Mouse (Mus musculus) neural tube, embryonic 13.5 days (tissue): ENCODE measurements around the gene Cop1. TPM values are rescaled to one million over a fixed set of nuclear protein-coding genes. Genes with fewer than 3 reads are reported as not detected.

Experiments
- ATAC-seq: fragments of 200-750 bp; cut with Nextera tagmentation; 2 replicates; pipeline ENCODE4 v1.8.0; 2017; ENCODE audit warnings: low read depth, mild to moderate bottlenecking, moderate TSS enrichment, moderate library complexity
- H3K27ac ChIP-seq: fragments of 300-500 bp; sonication (generic); replicated peaks from 2 replicates; pipeline ENCODE4 v1.5.1; 2015; ENCODE audit warnings: moderate library complexity, mild to moderate bottlenecking, inconsistent platforms
- H3K27me3 ChIP-seq: fragments of 300-500 bp; sonication (generic); 2 replicates; pipeline ENCODE4 v1.6.1; 2015; ENCODE audit warnings: mild to moderate bottlenecking, inconsistent platforms
- H3K36me3 ChIP-seq: fragments of 300-500 bp; sonication (generic); 2 replicates; pipeline ENCODE4 v1.6.1; 2015; ENCODE audit warnings: mild to moderate bottlenecking, inconsistent platforms
- H3K4me1 ChIP-seq: fragments of 300-500 bp; sonication (generic); replicated peaks from 2 replicates; pipeline ENCODE4 v1.6.1; 2015; ENCODE audit warnings: inconsistent platforms
- H3K4me2 ChIP-seq: fragments of 300-500 bp; sonication (generic); 2 replicates; pipeline ENCODE4 v1.6.1; 2015; ENCODE audit warnings: inconsistent platforms, mild to moderate bottlenecking, moderate library complexity
- H3K4me3 ChIP-seq: fragments of 300-500 bp; sonication (generic); 2 replicates; pipeline ENCODE4 v1.5.1; 2015; ENCODE audit warnings: mild to moderate bottlenecking, inconsistent platforms
- H3K9ac ChIP-seq: fragments of 300-500 bp; sonication (generic); 2 replicates; pipeline ENCODE4 v1.6.1; 2015; ENCODE audit warnings: moderate library complexity, mild to moderate bottlenecking, inconsistent platforms
- H3K9me3 ChIP-seq: fragments of 300-500 bp; sonication (generic); 2 replicates; pipeline ENCODE4 v1.6.1; 2016; ENCODE audit warnings: inconsistent platforms
- WGBS: fragments of 180-500 bp; shearing (Covaris S2); methylation state at CpG from one replicate; pipeline ENCODE4 v1.1.7; 2015; 5-methylcytosine and 5-hydroxymethylcytosine counted together
- polyA plus RNA-seq: library from polyadenylated mRNA; unstranded; fragments of >200 nt; fragmentation: Nextera tagmentation; extraction: Ambion mirVana; gene quantifications from 2 replicates; pipeline ENCODE4 v1.2.1, GENCODE M21; 2015

The Cop1 gene
- polyA plus RNA-seq, 1 experiment from 2014 or later, result 102 TPM

DNA sequence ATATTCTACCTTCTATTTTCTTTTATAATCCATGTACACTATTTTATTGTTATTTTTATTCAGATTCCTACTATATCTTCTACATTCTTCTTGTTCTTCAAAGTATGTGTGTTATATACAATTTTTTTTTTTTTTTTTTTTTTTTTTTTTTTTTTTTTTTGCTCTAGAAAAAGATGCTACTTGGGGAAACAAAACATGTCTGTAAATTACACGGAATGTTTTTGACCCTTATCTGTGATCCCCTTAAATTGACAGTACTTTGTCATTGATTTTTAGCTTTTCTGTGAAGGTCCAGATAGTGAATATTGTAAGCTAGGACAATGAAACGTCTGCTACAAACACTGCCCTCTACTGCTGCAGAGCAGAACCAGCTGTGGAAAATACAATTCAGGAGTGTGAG is 81.5 kb downstream of the Cop1 start:
- Histone ChIP-seq H3K9me3 (no peaks in the 10 kb centered on the region), H3K27ac (no peak overlapping the region), H3K9ac (no peak overlapping the region), H3K4me1 (no peaks in the 10 kb centered on the region), H3K36me3 (peaks cover 10% of the 10 kb centered on the region), H3K4me3 (no peak overlapping the region), H3K4me2 (no peak overlapping the region), H3K27me3 (no peaks in the 10 kb centered on the region)
- 70% methylated on average over 2 of the region's 2 CpGs for WGBS
- ATAC-seq, result no peak

DNA sequence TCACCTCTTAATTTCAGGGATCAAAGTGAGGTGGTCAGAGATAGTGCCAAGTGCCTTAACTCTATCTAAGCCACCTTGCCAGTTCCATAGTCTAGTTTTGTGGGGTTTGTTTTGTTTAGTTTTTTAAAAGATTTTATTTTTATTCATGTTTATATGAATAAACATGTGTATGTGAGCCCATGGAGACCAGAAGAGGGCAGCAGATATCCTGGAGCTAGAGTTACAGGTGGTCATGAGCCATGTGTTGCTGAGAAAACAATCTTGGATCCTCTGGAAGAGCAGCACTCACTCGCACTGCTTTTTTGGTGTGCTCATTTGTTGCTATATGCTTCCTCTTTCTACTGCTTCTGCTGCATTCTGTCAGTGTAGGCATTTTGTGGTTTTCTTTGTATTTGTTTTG is 90.5 kb downstream of the Cop1 start:
- WGBS, result 80% methylated on average over 1 of the region's 1 CpGs
- Histone ChIP-seq H3K27ac (no peak overlapping the region), H3K4me3 (no peak overlapping the region), H3K4me2 (no peak overlapping the region), H3K9ac (no peak overlapping the region), H3K9me3 (no peaks in the 10 kb centered on the region), H3K4me1 (no peaks in the 10 kb centered on the region), H3K36me3 (peaks cover 7% of the 10 kb centered on the region; the same call in 1 of the 2 replicates), H3K27me3 (no peaks in the 10 kb centered on the region)
- no peak for ATAC-seq

DNA sequence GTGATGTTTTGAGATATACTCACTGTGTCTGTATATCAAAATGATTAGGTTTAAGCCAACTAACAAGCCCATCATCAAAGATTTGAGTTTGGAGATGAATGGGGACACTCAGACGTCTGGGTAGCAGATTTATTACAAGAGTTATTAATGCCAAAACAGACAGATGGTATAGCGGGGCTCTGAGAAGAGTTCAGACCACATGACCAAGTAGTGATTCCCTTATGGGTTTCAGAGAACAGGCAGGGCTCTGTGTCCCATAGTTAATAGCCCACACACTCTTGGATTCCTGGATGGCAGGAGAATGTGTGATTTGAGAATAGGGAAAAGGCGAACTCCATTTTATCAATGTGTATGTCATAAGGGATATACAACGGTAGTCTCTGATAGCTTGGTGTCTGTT is 98.9 kb downstream of the Cop1 start:
- WGBS, result 64% methylated on average over 4 of the region's 4 CpGs
- H3K27ac ChIP-seq, result no peak overlapping the region
- H3K27me3 ChIP-seq, result no peaks in the 10 kb centered on the region
- peaks cover 40% of the 10 kb centered on the region for H3K36me3 ChIP-seq
- no peaks in the 10 kb centered on the region for H3K4me1 ChIP-seq
- no peak overlapping the region for H3K9ac ChIP-seq
- no peaks in the 10 kb centered on the region for H3K9me3 ChIP-seq
- H3K4me2 ChIP-seq, result no peak overlapping the region
- no peak overlapping the region for H3K4me3 ChIP-seq
- peak; percentile 80; the same call in 1 of the 2 replicates for ATAC-seq

DNA sequence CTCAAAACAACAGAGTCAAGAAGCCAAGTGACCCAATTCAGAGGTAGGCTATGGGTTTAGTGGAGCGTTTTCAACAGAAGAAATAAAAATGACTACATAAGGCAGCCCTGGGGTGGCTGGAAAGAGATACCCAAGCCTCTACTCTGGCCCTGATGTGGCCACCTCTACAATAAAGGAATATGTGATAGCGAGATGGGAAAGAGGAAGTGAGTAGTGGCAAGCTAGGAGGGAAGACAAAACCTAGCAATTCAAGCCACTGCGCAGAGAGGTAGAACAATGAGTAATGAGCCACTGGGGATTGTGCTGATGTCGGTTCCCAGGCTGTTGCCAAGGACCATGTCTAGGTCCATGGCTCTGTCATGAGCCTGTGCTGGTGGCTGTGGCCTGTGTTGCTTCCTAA is 102.0 kb downstream of the Cop1 start:
- no peaks in the 10 kb centered on the region for H3K4me1 ChIP-seq
- no peaks in the 10 kb centered on the region for H3K9me3 ChIP-seq
- H3K4me3 ChIP-seq, result no peak overlapping the region
- no peak overlapping the region for H3K9ac ChIP-seq
- WGBS, result 72% methylated on average over 4 of the region's 4 CpGs
- H3K27me3 ChIP-seq, result no peaks in the 10 kb centered on the region
- peaks cover 46% of the 10 kb centered on the region for H3K36me3 ChIP-seq
- ATAC-seq, result no peak
- no peak overlapping the region for H3K4me2 ChIP-seq
- no peak overlapping the region for H3K27ac ChIP-seq

DNA sequence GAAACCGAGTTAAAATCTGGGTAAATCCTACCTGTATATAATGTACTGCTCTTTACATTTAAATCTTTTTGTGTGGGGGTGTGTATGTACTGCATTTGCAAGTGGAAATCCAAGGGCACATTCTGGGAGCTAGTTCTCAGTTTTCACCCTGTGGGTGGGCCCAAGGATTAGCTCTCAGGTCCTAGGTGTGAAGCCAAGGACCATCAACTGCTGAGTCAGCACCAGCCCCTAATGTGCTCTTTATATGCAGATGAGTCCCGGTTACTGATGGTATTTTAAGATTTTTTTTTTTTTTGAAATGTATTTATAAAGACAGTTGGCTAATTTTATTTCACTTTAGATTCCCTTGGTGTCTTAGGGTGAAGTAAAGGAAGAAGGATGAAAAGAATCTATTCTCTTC is 110.2 kb downstream of the Cop1 start:
- WGBS, result 54% methylated on average over 2 of the region's 2 CpGs
- Histone ChIP-seq H3K9ac (no peak overlapping the region), H3K27ac (no peak overlapping the region), H3K9me3 (no peaks in the 10 kb centered on the region), H3K36me3 (peaks cover 35% of the 10 kb centered on the region), H3K27me3 (no peaks in the 10 kb centered on the region), H3K4me1 (no peaks in the 10 kb centered on the region), H3K4me2 (no peak overlapping the region), H3K4me3 (no peak overlapping the region)
- ATAC-seq, result no peak

DNA sequence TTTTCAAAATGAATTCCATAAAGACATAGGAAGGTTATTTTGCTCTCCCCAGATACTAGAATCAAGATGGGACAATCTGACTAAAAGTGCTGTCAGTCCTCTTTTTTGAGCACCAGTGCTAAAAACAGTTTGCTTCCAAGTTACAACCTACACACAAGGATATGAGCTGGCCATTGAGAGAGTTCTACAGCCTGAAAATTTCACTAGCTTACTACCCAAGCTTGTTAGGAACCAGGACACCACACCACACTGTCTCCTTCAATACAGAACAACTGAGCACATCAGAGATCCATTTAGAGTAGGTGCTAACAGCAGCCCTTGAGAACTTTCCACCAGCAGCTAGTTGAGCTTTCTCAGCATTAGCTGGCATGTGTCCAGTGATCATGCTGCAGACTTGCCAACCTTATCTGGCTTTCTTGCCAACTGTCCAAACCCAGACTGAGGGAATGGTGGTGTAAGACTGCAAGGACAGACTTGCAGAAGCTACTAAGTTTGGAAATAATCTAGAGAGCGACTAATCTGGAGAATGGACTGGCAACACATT is 123.0 kb downstream of the Cop1 start:
- no peaks in the 10 kb centered on the region for H3K27me3 ChIP-seq
- H3K27ac ChIP-seq, result no peak overlapping the region
- H3K4me1 ChIP-seq, result no peaks in the 10 kb centered on the region
- H3K36me3 ChIP-seq, result peaks cover 49% of the 10 kb centered on the region
- no peak overlapping the region for H3K4me3 ChIP-seq
- H3K4me2 ChIP-seq, result no peak overlapping the region
- H3K9ac ChIP-seq, result no peak overlapping the region
- no peaks in the 10 kb centered on the region for H3K9me3 ChIP-seq
- ATAC-seq, result no peak
- WGBS, result 93% methylated on average over 1 of the region's 1 CpGs

DNA sequence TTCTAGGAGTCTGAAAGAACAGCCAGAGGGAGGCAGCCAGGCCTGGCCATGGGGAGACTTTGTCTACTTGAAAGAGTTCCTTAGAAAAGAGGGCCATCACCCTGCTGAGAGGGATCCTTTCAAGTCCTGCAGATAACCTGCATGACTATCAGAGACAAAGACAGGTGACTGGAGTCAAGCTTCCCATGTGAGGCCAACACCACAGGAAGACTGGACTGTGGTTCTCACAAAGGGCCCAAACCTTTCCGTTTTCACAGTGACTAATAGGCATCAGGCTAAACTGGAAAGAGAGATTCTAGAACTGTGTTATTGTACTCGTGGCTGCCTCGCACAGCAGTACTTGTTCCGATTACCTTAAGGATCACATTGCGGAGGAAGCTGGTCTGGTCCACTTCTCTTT is 126.6 kb downstream of the Cop1 start:
- no peak for ATAC-seq
- no peaks in the 10 kb centered on the region for H3K4me1 ChIP-seq
- no peak overlapping the region for H3K27ac ChIP-seq
- H3K9me3 ChIP-seq, result no peaks in the 10 kb centered on the region
- H3K4me2 ChIP-seq, result no peak overlapping the region
- H3K36me3 ChIP-seq, result peaks cover 22% of the 10 kb centered on the region
- no peaks in the 10 kb centered on the region for H3K27me3 ChIP-seq
- H3K4me3 ChIP-seq, result no peak overlapping the region
- no peak overlapping the region for H3K9ac ChIP-seq
- 69% methylated on average over 5 of the region's 5 CpGs for WGBS

DNA sequence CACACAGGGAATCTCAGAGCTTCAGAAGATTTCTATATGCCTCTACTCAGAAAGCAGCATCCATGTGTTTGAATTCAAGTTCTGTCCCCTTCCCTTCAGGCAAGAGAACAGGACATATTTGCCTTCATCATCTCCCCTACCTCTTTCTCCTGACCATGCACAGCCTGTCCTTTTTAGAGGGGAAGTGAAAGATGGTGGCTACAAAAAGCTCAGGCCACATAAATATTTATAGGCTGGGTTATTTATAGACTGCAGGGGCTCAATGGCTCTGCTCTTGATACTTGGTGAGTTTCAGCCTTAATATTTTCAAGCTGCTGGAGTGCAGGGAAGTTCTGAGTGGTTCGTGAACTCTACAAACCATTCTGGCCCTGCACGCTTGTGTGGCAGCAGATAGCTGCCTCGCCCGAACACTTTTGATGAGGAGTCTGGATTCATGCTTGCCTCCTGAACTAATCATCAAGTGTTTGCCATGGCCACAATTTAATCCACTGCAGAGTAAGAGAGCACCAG is 139.8 kb downstream of the Cop1 start:
- Histone ChIP-seq H3K4me2 (no peak overlapping the region), H3K36me3 (no peaks in the 10 kb centered on the region), H3K4me3 (no peak overlapping the region), H3K27me3 (no peaks in the 10 kb centered on the region), H3K4me1 (no peaks in the 10 kb centered on the region), H3K9ac (no peak overlapping the region), H3K9me3 (no peaks in the 10 kb centered on the region), H3K27ac (no peak overlapping the region)
- WGBS, result 86% methylated on average over 4 of the region's 4 CpGs
- ATAC-seq, result no peak

DNA sequence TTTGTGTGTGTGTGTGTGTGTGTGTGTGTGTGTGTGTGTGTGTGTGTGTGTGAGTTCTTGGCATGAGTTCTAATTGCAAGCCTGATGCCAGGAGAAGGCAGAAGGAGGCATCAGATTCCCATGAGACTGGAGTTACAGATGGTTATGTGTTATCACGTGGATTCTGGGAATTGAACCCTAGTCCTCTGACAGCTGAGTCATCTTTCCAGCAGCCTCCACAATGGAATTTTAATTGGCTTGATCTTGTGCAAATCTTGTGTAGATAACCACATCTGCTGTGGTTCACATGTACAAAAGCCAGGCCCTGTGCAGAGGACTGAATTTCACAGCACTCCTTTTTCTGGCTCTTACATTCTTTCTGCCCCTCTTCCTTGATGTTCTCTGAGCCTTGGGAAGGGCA is 150.1 kb downstream of the Cop1 start:
- no peak for ATAC-seq
- Histone ChIP-seq H3K27ac (no peak overlapping the region), H3K9me3 (no peaks in the 10 kb centered on the region), H3K27me3 (no peaks in the 10 kb centered on the region), H3K9ac (no peak overlapping the region), H3K4me1 (no peaks in the 10 kb centered on the region), H3K36me3 (no peaks in the 10 kb centered on the region), H3K4me3 (no peak overlapping the region), H3K4me2 (no peak overlapping the region)
- WGBS, result 71% methylated on average over 1 of the region's 1 CpGs

DNA sequence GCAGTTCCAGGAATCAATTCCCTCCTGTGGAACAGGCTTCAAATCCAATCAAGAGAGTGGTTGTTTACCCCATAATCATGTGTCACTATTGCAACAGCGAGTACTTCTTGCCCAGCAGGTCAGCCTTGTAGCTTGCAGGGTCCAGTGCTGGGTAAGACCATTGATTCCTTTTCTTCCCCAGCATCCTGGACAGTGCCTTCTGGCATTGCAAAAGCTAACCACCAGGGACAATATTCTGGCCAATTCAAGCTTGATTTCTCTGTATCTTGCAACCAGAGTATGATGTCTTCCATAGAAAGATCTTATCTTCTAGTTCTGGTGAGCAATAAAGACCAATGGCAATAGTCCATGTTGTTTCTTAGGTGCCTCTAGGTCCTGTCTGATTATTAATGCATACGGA is 150.8 kb downstream of the Cop1 start:
- Histone ChIP-seq H3K4me1 (no peaks in the 10 kb centered on the region), H3K4me3 (no peak overlapping the region), H3K27me3 (no peaks in the 10 kb centered on the region), H3K9ac (no peak overlapping the region), H3K9me3 (no peaks in the 10 kb centered on the region), H3K27ac (no peak overlapping the region), H3K4me2 (no peak overlapping the region), H3K36me3 (no peaks in the 10 kb centered on the region)
- ATAC-seq, result no peak
- WGBS, result 90% methylated on average over 2 of the region's 2 CpGs

DNA sequence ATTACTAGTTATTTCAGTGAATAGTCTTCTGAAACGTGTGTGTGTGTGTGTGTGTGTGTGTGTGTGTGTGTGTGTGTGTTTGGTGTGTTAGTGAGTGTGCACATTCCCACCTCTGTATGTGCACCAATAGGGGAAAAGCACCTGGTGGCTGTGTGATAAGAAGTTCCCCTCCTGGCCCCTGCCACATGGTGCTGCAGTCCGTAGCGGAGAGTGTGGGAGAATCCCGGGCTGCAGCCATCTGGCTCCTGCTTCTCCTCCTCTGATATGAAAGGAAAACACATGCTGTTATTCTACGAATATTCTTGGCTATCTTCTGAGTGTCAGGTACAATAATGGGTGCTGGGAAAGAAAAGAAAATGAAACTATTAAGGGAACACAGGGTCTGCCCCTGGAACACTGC is 154.3 kb downstream of the Cop1 start:
- no peak overlapping the region for H3K4me2 ChIP-seq
- no peak overlapping the region for H3K27ac ChIP-seq
- peaks cover 11% of the 10 kb centered on the region for H3K4me1 ChIP-seq
- H3K4me3 ChIP-seq, result no peak overlapping the region
- H3K9ac ChIP-seq, result no peak overlapping the region
- H3K27me3 ChIP-seq, result no peaks in the 10 kb centered on the region
- WGBS, result 65% methylated on average over 5 of the region's 5 CpGs
- ATAC-seq, result no peak
- no peaks in the 10 kb centered on the region for H3K9me3 ChIP-seq
- no peaks in the 10 kb centered on the region for H3K36me3 ChIP-seq

DNA sequence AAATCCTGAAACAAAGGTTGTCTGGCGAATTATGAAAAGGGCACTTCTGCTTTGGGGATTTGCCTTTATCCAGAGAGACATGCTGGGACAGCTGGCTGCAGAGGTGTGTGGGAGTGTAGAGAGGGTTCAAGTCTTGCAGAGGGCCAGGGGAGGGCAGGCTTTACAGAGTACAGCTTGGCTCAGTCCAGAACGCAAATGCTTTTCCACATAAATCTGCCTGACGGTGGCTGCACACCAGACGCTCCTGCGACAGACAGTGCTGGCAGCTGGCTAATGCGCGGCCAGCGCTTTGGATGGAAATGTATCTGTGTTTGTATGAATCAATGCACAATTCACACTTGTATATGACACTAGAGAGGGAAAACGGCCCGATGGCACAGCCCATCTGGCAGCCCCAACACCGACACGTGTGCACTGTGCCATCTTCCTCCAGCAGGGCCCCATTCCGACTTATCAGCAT is 156.5 kb downstream of the Cop1 start:
- ATAC-seq, result peak; percentile 81
- WGBS, result 42% methylated on average over 13 of the region's 13 CpGs
- no peak overlapping the region for H3K4me2 ChIP-seq
- no peaks in the 10 kb centered on the region for H3K27me3 ChIP-seq
- peak overlapping the region; percentile 45; the same call in 1 of the 2 replicates for H3K9ac ChIP-seq
- H3K4me1 ChIP-seq, result peaks cover 20% of the 10 kb centered on the region
- no peaks in the 10 kb centered on the region for H3K9me3 ChIP-seq
- H3K4me3 ChIP-seq, result no peak overlapping the region
- no peaks in the 10 kb centered on the region for H3K36me3 ChIP-seq
- no peak overlapping the region; the same call in 1 of the 2 replicates for H3K27ac ChIP-seq

DNA sequence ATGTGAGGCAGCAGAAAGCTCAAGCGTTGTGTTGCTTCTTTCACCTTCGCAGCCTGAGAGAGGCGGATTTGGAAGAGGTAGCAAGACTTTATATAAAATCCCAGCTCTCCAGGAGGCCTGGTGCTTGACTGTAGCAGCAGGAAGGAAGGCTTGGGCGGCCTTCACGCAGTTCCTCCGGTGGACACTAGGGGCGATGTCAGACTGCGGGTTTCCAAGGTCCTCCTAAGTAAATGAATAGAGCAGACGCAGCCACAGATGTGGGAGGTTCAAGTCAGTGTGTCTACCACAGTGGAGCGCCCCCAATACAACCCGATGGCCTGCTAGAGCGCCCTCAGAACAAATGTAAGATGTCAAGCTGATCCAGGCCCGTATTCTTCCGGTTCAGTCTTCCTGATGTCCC is 157.9 kb downstream of the Cop1 start:
- Histone ChIP-seq H3K9me3 (no peaks in the 10 kb centered on the region), H3K4me2 (no peak overlapping the region), H3K27ac (no peak overlapping the region), H3K4me1 (peaks cover 20% of the 10 kb centered on the region), H3K9ac (no peak overlapping the region), H3K4me3 (no peak overlapping the region), H3K27me3 (no peaks in the 10 kb centered on the region), H3K36me3 (no peaks in the 10 kb centered on the region)
- ATAC-seq, result no peak
- WGBS, result 23% methylated on average over 14 of the region's 14 CpGs
